Mouse (Mus musculus) stomach, adult 2 months (tissue): ENCODE data around the gene Slc25a34. TPM values are rescaled to one million over a fixed set of nuclear protein-coding genes. Genes with fewer than 3 reads are reported as not detected.

ENCODE experiments used
- polyA plus RNA-seq: library from polyadenylated mRNA; depleted of rRNA; stranded (reverse); fragments of >200 nt; gene quantifications from 2 replicates; pipeline ENCODE4 v1.2.3, GENCODE M21; 2012; rRNA removed

Slc25a34 gene
- polyA plus RNA-seq: 5.9 and 10.0 TPM in 2 replicates

GRCm38 (mm10) chr4:141623666-141624065, at the start of gene Slc25a34:
Gene Slc25a34, minus strand, starts transcription at chr4:141623821.

GRCm38 (mm10) chr4:141664799-141665198, 41.2 kb upstream of the Slc25a34 start, which contains the start of gene Plekhm2:
Gene Plekhm2, minus strand, starts transcription at chr4:141664899.

GRCm38 (mm10) chr4:141618565-141619243, 4.9 kb downstream of the Slc25a34 start, which contains the start of gene Tmem82:
Gene Tmem82, minus strand, starts transcription at chr4:141618633.

GRCm38 (mm10) chr4:141605861-141606260, 17.8 kb downstream of the Slc25a34 start, which contains the start of gene Fblim1:
Gene Fblim1, minus strand, starts transcription at chr4:141606096.

Other genes with a start within 250 kb of the Slc25a34 start
- 0.11 TPM in 1 of 2 replicates, not detected in the other for gene Clcnka, start 225.1 kb downstream of the Slc25a34 start, polyA plus RNA-seq
- gene Clcnkb, start 207.8 kb downstream of the Slc25a34 start, polyA plus RNA-seq: not detected in 2 replicates
- gene Hspb7, start 203.0 kb downstream of the Slc25a34 start, polyA plus RNA-seq: 24.8 and 33.0 TPM in 2 replicates
- gene Srarp, start 187.7 kb downstream of the Slc25a34 start, polyA plus RNA-seq: 0.25 and 1.2 TPM in 2 replicates
- gene Zbtb17, start 179.2 kb downstream of the Slc25a34 start, polyA plus RNA-seq: 22.0 and 26.1 TPM in 2 replicates
- gene Spen, start 85.2 kb downstream of the Slc25a34 start, polyA plus RNA-seq: 18.2 and 19.4 TPM in 2 replicates
- 34.8 and 41.5 TPM in 2 replicates for gene Fblim1, start 17.7 kb downstream of the Slc25a34 start, polyA plus RNA-seq
- gene Tmem82, start 5.2 kb downstream of the Slc25a34 start, polyA plus RNA-seq: 4.4 and 5.6 TPM in 2 replicates
- 12.8 and 13.4 TPM in 2 replicates for gene Plekhm2, start 41.1 kb upstream of the Slc25a34 start, polyA plus RNA-seq
- 2.6 and 6.8 TPM in 2 replicates for gene Rsc1a1, start 61.8 kb upstream of the Slc25a34 start, polyA plus RNA-seq
- 6.1 and 7.2 TPM in 2 replicates for gene Ddi2, start 99.6 kb upstream of the Slc25a34 start, polyA plus RNA-seq
- not detected in 2 replicates for gene Agmat, start 122.9 kb upstream of the Slc25a34 start, polyA plus RNA-seq
- gene Dnajc16, start 167.1 kb upstream of the Slc25a34 start, polyA plus RNA-seq: 3.6 and 3.7 TPM in 2 replicates
- gene Casp9, start 169.8 kb upstream of the Slc25a34 start, polyA plus RNA-seq: 3.8 and 4.5 TPM in 2 replicates
- 3.7 and 6.6 TPM in 2 replicates for gene Cela2a, start 202.3 kb upstream of the Slc25a34 start, polyA plus RNA-seq
- gene Ctrc, start 222.5 kb upstream of the Slc25a34 start, polyA plus RNA-seq: 0.35 TPM in 1 of 2 replicates, not detected in the other